Mouse (Mus musculus) E14TG2a.4 (cell line): ENCODE measurements around the gene Azi2.

Source experiments
- CTCF ChIP-seq: conservative IDR thresholded peaks from 2 replicates; pipeline ENCODE4 v1.5.1; 2014; ENCODE audit warnings: low read length
- POU5F1 ChIP-seq: IDR thresholded peaks from 2 replicates; pipeline ENCODE4 v1.6.1; 2014; ENCODE audit warnings: low read length, borderline replicate concordance

DNA sequence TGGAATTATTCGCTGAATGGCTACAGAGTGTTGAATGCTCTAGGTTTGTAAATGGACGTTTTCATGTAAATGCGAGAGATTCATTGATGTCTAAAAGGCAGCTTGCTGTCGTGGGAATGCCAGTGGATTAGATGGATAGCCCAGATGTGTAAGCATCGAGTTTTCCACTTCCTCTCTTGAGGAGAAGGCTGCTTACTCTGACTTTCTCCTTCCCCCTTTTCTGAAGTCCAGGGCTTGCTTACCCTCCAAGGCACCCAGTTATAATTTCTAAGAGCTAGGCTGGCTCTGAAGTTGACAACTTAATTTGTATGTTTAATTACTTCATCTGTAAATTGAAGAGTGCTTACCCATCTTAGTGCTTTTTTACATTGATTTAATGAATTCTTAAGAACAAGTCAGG is 1.3 kb downstream of the Azi2 start:
- TF ChIP-seq CTCF (no peak), POU5F1 (no peak)
